Mouse (Mus musculus) intestine, embryonic 14.5 days (tissue): ENCODE data around the gene BC005537. TPM values are rescaled to one million over a fixed set of nuclear protein-coding genes. Genes with fewer than 3 reads are reported as not detected.
A peak's percentile ranks its signal among the peaks of the same experiment; 100 is the strongest.

Experiments used
- ATAC-seq: fragments of 200-750 bp; cut with Nextera tagmentation; replicated peaks from 2 replicates; pipeline ENCODE4 v1.8.0; 2017; ENCODE audit warnings: low read depth, moderate number of reproducible peaks, moderate TSS enrichment, moderate library complexity; ENCODE audit not compliant: low FRiP score, low TSS enrichment
- DNase-seq: peaks from one replicate; pipeline ENCODE4 v3.0.0-alpha.2; 2018; ENCODE audit warnings: low spot score
- H3K27ac ChIP-seq: fragments of 300-500 bp; sonication (generic); 2 replicates; pipeline ENCODE4 v1.5.1; 2014; ENCODE audit warnings: low read depth, mild to moderate bottlenecking, control low read depth
- H3K27me3 ChIP-seq: fragments of 300-500 bp; sonication (generic); replicated peaks from 2 replicates; pipeline ENCODE4 v1.6.1; 2014; ENCODE audit warnings: low read length, control low read depth; ENCODE audit not compliant: control insufficient read depth, insufficient read depth
- H3K36me3 ChIP-seq: fragments of 300-500 bp; sonication (generic); 2 replicates; pipeline ENCODE4 v1.6.1; 2014; ENCODE audit warnings: low read length, control low read depth; ENCODE audit not compliant: control insufficient read depth, insufficient read depth
- H3K4me1 ChIP-seq: fragments of 300-500 bp; sonication (generic); replicated peaks from 2 replicates; pipeline ENCODE4 v1.6.1; 2014; ENCODE audit warnings: low read length, control low read depth, mixed read lengths; ENCODE audit not compliant: control insufficient read depth, insufficient read depth
- H3K4me2 ChIP-seq: fragments of 300-500 bp; sonication (generic); 2 replicates; pipeline ENCODE4 v1.6.1; 2014; ENCODE audit warnings: low read length
- H3K4me3 ChIP-seq: fragments of 300-500 bp; sonication (generic); 2 replicates; pipeline ENCODE4 v1.5.1; 2014; ENCODE audit warnings: low read depth, low read length, control low read depth, mixed read lengths
- H3K9ac ChIP-seq: fragments of 300-500 bp; sonication (generic); 2 replicates; pipeline ENCODE4 v1.6.1; 2014; ENCODE audit warnings: mild to moderate bottlenecking, low read length
- H3K9me3 ChIP-seq: fragments of 300-500 bp; sonication (generic); 2 replicates; pipeline ENCODE4 v1.6.1; 2016; ENCODE audit warnings: low read length, control low read depth; ENCODE audit not compliant: control insufficient read depth
- WGBS: fragments of 180-500 bp; shearing (Covaris S2); extraction: QIAGEN DNeasy Blood & Tissue Kit; methylation state at CpG from one replicate; pipeline ENCODE4 v1.1.7; 2014; 5-methylcytosine and 5-hydroxymethylcytosine counted together
- polyA plus RNA-seq: library from polyadenylated mRNA; unstranded; fragments of >200 nt; fragmentation: Nextera tagmentation; extraction: Ambion mirVana; gene quantifications from 2 replicates; pipeline ENCODE4 v1.2.1, GENCODE M21; 2014

BC005537 gene
- polyA plus RNA-seq, 1 experiment from 2014 or later, result 27.0 TPM

GRCm38 (mm10) chr13:24792411-24793045 lies 8.9 kb upstream of the BC005537 start:
- Histone ChIP-seq H3K9ac (no peak overlapping the region), H3K4me3 (no peak overlapping the region), H3K9me3 (no peaks in the 10 kb centered on the region), H3K27me3 (no peaks in the 10 kb centered on the region), H3K27ac (no peak overlapping the region), H3K4me2 (no peak overlapping the region), H3K36me3 (no peaks in the 10 kb centered on the region), H3K4me1 (no peaks in the 10 kb centered on the region)
- WGBS, result 81% methylated on average over 9 of the region's 9 CpGs
- DNase-seq (peak; percentile 47), ATAC-seq (no peak)

GRCm38 (mm10) chr13:24798686-24799085 lies 2.8 kb upstream of the BC005537 start:
- H3K4me1 ChIP-seq, result peaks cover 14% of the 10 kb centered on the region; the same call in 1 of the 2 replicates
- no peak for DNase-seq
- no peak overlapping the region for H3K4me3 ChIP-seq
- ATAC-seq, result no peak
- 96% methylated on average over 4 of the region's 4 CpGs for WGBS
- no peak overlapping the region for H3K9ac ChIP-seq
- H3K27ac ChIP-seq, result no peak overlapping the region
- H3K9me3 ChIP-seq, result no peaks in the 10 kb centered on the region
- H3K36me3 ChIP-seq, result no peaks in the 10 kb centered on the region
- no peak overlapping the region for H3K4me2 ChIP-seq
- H3K27me3 ChIP-seq, result no peaks in the 10 kb centered on the region

- peak overlapping the region; percentile 90 for H3K4me3 ChIP-seq
- 68% methylated on average over 5 of the region's 5 CpGs for WGBS
- H3K4me2 ChIP-seq, result peak overlapping the region; percentile 82
- peak overlapping the region; percentile 94; the same call in 1 of the 2 replicates for H3K9ac ChIP-seq
- no peaks in the 10 kb centered on the region for H3K9me3 ChIP-seq
- no peak for DNase-seq
- no peaks in the 10 kb centered on the region for H3K27me3 ChIP-seq
- peaks cover 19% of the 10 kb centered on the region for H3K4me1 ChIP-seq
- no peaks in the 10 kb centered on the region for H3K36me3 ChIP-seq
- ATAC-seq, result no peak
- H3K27ac ChIP-seq, result no peak overlapping the region
Measured at GRCm38 (mm10) chr13:24799378-24799777, 2.1 kb upstream of the BC005537 start.

GRCm38 (mm10) chr13:24799925-24800673 lies 1.4 kb upstream of the BC005537 start:
- peaks cover 19% of the 10 kb centered on the region for H3K4me1 ChIP-seq
- peak overlapping the region; percentile 82 for H3K4me2 ChIP-seq
- H3K27ac ChIP-seq, result peak overlapping the region; percentile 99
- ATAC-seq (peak; percentile 6), DNase-seq (peak; percentile 77)
- under 1% methylated on average over 31 of the region's 31 CpGs for WGBS
- peak overlapping the region; percentile 94 for H3K9ac ChIP-seq
- H3K36me3 ChIP-seq, result peaks cover 5% of the 10 kb centered on the region
- H3K4me3 ChIP-seq, result peak overlapping the region; percentile 90
- no peaks in the 10 kb centered on the region for H3K27me3 ChIP-seq
- H3K9me3 ChIP-seq, result no peaks in the 10 kb centered on the region

- WGBS, result under 1% methylated on average over 42 of the region's 42 CpGs
- H3K36me3 ChIP-seq, result peaks cover 12% of the 10 kb centered on the region
- ATAC-seq (peak; percentile 97), DNase-seq (peak; percentile 99)
- H3K27me3 ChIP-seq, result no peaks in the 10 kb centered on the region
- peak overlapping the region; percentile 82 for H3K4me2 ChIP-seq
- peaks cover 19% of the 10 kb centered on the region for H3K4me1 ChIP-seq
- peak overlapping the region; percentile 94 for H3K9ac ChIP-seq
- no peaks in the 10 kb centered on the region for H3K9me3 ChIP-seq
- peak overlapping the region; percentile 90 for H3K4me3 ChIP-seq
- H3K27ac ChIP-seq, result peak overlapping the region; percentile 99
Measured at GRCm38 (mm10) chr13:24800674-24801307, 666 bp upstream of the BC005537 start.

DNA sequence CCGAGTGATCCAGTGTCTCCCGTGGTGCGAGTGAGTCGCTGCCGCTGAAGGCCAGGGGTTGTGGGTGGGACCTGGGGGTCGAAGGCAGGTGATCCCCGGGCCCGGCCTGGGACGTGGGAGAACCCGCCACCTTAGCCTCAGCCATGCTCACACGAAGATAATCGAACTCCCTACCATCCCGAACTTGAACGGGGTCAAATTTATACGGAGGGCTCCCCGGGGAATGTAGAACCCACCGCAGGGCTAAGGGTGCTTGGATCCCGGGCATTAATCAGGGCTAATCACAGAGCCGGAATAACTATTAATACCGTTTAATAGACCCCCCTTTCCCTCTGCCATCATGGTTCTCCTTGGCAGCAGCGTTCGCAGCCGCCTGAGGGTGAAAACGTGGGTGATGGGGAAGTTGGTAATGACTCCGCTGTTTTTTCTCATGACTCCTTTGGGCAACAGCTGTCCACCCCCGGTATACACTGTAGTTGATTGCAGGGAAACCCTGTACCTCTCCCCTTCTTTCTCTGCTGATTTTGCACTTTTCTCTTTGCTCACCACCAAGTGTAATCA lies 754 bp downstream of the BC005537 start:
- peaks cover 19% of the 10 kb centered on the region for H3K4me1 ChIP-seq

GRCm38 (mm10) chr13:24803196-24803595 lies 1.7 kb downstream of the BC005537 start:
- H3K9ac ChIP-seq, result peak overlapping the region; percentile 94
- peak overlapping the region; percentile 98 for H3K4me2 ChIP-seq
- 13% methylated on average over 2 of the region's 2 CpGs for WGBS

More for the DNA sequence above, 754 bp downstream of the BC005537 start:
- H3K27me3 ChIP-seq, result no peaks in the 10 kb centered on the region
- peak overlapping the region; percentile 94 for H3K9ac ChIP-seq
- under 1% methylated on average over 26 of the region's 26 CpGs for WGBS
- no peaks in the 10 kb centered on the region for H3K9me3 ChIP-seq
- H3K36me3 ChIP-seq, result peaks cover 25% of the 10 kb centered on the region
- ATAC-seq, result no peak
- peak overlapping the region; percentile 98 for H3K4me2 ChIP-seq
- peak overlapping the region; percentile 99 for H3K27ac ChIP-seq
- peak; percentile 73 for DNase-seq
- H3K4me3 ChIP-seq, result peak overlapping the region; percentile 90

GRCm38 (mm10) chr13:24806079-24806478 lies 4.6 kb downstream of the BC005537 start:
- peaks cover 13% of the 10 kb centered on the region for H3K4me1 ChIP-seq
- no peaks in the 10 kb centered on the region for H3K9me3 ChIP-seq
- no peak for ATAC-seq
- H3K27ac ChIP-seq, result no peak overlapping the region
- no peak overlapping the region for H3K4me3 ChIP-seq
- no peak overlapping the region for H3K4me2 ChIP-seq
- DNase-seq, result no peak
- no peaks in the 10 kb centered on the region for H3K27me3 ChIP-seq
- peaks cover 64% of the 10 kb centered on the region for H3K36me3 ChIP-seq
- H3K9ac ChIP-seq, result no peak overlapping the region

More at GRCm38 (mm10) chr13:24803196-24803595, 1.7 kb downstream of the BC005537 start:
- Histone ChIP-seq H3K4me3 (peak overlapping the region; percentile 90), H3K36me3 (peaks cover 35% of the 10 kb centered on the region), H3K9me3 (no peaks in the 10 kb centered on the region), H3K27ac (no peak overlapping the region), H3K27me3 (no peaks in the 10 kb centered on the region), H3K4me1 (peaks cover 19% of the 10 kb centered on the region)
- no peak for ATAC-seq
- DNase-seq, result no peak
